Mouse (Mus musculus) neural tube, embryonic 11.5 days (tissue): ENCODE measurements around the gene 1810010D01Rik. TPM values are rescaled to one million over a fixed set of nuclear protein-coding genes. Genes with fewer than 3 reads are reported as not detected.

ENCODE experiments used
- ATAC-seq: fragments of 200-750 bp; cut with Nextera tagmentation; 2 replicates; pipeline ENCODE4 v1.8.0; 2017; ENCODE audit warnings: moderate number of reproducible peaks, mild to moderate bottlenecking, moderate TSS enrichment, moderate library complexity; ENCODE audit not compliant: insufficient read depth, low FRiP score, low TSS enrichment
- DNase-seq: peaks from one replicate; pipeline ENCODE4 v3.0.0-alpha.2; 2015; ENCODE audit warnings: low spot score
- H3K27ac ChIP-seq: fragments of 300-500 bp; sonication (generic); 2 replicates; pipeline ENCODE4 v1.5.1; 2014; ENCODE audit warnings: low read depth, mild to moderate bottlenecking, low read length
- H3K27me3 ChIP-seq: fragments of 300-500 bp; sonication (generic); 2 replicates; pipeline ENCODE4 v1.6.1; 2014; ENCODE audit warnings: mild to moderate bottlenecking, low read length, mixed read lengths; ENCODE audit not compliant: control insufficient read depth, insufficient read depth
- H3K36me3 ChIP-seq: fragments of 300-500 bp; sonication (generic); 2 replicates; pipeline ENCODE4 v1.6.1; 2014; ENCODE audit warnings: mild to moderate bottlenecking, low read length, moderate library complexity, mixed read lengths; ENCODE audit not compliant: control insufficient read depth, insufficient read depth
- H3K4me1 ChIP-seq: fragments of 300-500 bp; sonication (generic); 2 replicates; pipeline ENCODE4 v1.6.1; 2014; ENCODE audit warnings: low read length, mixed read lengths; ENCODE audit not compliant: control insufficient read depth, insufficient read depth
- H3K4me2 ChIP-seq: fragments of 300-500 bp; sonication (generic); 2 replicates; pipeline ENCODE4 v1.6.1; 2014; ENCODE audit warnings: low read depth, mild to moderate bottlenecking, moderate library complexity
- H3K4me3 ChIP-seq: fragments of 300-500 bp; sonication (generic); 2 replicates; pipeline ENCODE4 v1.5.1; 2014; ENCODE audit warnings: low read depth, low read length
- H3K9ac ChIP-seq: fragments of 300-500 bp; sonication (generic); 2 replicates; pipeline ENCODE4 v1.6.1; 2014; ENCODE audit warnings: mild to moderate bottlenecking, low read length
- H3K9me3 ChIP-seq: fragments of 300-500 bp; sonication (generic); 2 replicates; pipeline ENCODE4 v1.6.1; 2016; ENCODE audit warnings: low read length; ENCODE audit not compliant: control insufficient read depth
- WGBS: fragments of 180-500 bp; shearing (Covaris S2); extraction: QIAGEN DNeasy Blood & Tissue Kit; methylation state at CpG from one replicate; pipeline ENCODE4 v1.1.7; 2014; 5-methylcytosine and 5-hydroxymethylcytosine counted together
- polyA plus RNA-seq: library from polyadenylated mRNA; unstranded; fragments of >200 nt; fragmentation: Nextera tagmentation; extraction: Ambion mirVana; gene quantifications from 2 replicates; pipeline ENCODE4 v1.2.1, GENCODE M21; 2014

Gene 1810010D01Rik
- polyA plus RNA-seq = not detected in 2 replicates

DNA sequence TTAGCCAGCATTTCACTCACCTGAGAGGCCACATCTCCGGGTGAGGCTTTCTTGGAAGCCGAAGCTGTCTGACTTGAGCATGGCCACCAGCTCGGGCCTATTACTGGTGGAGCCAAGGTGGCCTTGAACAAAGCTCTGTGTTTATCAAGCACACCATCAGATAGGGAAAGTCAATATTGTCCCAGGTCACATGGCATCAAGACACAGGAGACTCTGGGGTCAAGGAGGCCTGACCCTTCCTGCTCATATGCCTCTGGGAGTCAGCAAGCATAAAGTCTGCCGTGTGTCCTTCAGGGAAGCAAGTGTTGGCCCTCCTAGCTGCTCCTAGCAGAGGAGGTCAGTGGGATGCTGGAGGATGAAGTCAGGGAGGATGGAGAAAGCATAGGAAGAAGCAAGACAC, at the start of gene 1810010D01Rik:
Gene 1810010D01Rik (minus strand): TSS at position 114 of the 400 bp plus-strand sequence.
- ATAC-seq = no peak
- H3K4me3 ChIP-seq = no peak within 1 kb of the TSS
- DNase-seq = peak; percentile 5
- H3K4me2 ChIP-seq = no peak within 1 kb of the TSS
- H3K9me3 ChIP-seq = no peaks in the 10 kb centered on the region
- H3K27ac ChIP-seq = peak within 1 kb of the TSS; percentile 98
- H3K4me1 ChIP-seq = peaks cover 37% of the 10 kb centered on the region
- no peaks in the 10 kb centered on the region for H3K36me3 ChIP-seq
- WGBS = 79% methylated on average over 4 of the region's 4 CpGs
- H3K27me3 ChIP-seq = no peaks in the 10 kb centered on the region
- peak within 1 kb of the TSS; percentile 69 for H3K9ac ChIP-seq

GRCm38 (mm10) chr7:145256092-145256491, 48.2 kb upstream of the 1810010D01Rik start:
- DNase-seq (no peak), ATAC-seq (no peak)
- H3K9me3 ChIP-seq = no peaks in the 10 kb centered on the region
- H3K36me3 ChIP-seq = no peaks in the 10 kb centered on the region; the same call in 1 of the 2 replicates
- no peak overlapping the region for H3K9ac ChIP-seq
- no peaks in the 10 kb centered on the region for H3K27me3 ChIP-seq
- H3K4me2 ChIP-seq = no peak overlapping the region
- H3K27ac ChIP-seq = no peak overlapping the region
- no peak overlapping the region for H3K4me3 ChIP-seq
- 88% methylated on average over 1 of the region's 1 CpGs for WGBS
- no peaks in the 10 kb centered on the region for H3K4me1 ChIP-seq

- Histone ChIP-seq H3K4me3 (no peak overlapping the region), H3K36me3 (no peaks in the 10 kb centered on the region; the same call in 1 of the 2 replicates), H3K9ac (no peak overlapping the region), H3K27ac (no peak overlapping the region), H3K4me2 (no peak overlapping the region), H3K4me1 (no peaks in the 10 kb centered on the region), H3K27me3 (no peaks in the 10 kb centered on the region), H3K9me3 (no peaks in the 10 kb centered on the region)
- no peak for DNase-seq
- WGBS = 57% methylated on average over 3 of the region's 3 CpGs
- ATAC-seq = no peak
Observed at GRCm38 (mm10) chr7:145253986-145254630, 46.2 kb upstream of the 1810010D01Rik start.

GRCm38 (mm10) chr7:145252715-145253476, 45.0 kb upstream of the 1810010D01Rik start:
- peak; percentile 75; the same call in 1 of the 2 replicates for ATAC-seq

GRCm38 (mm10) chr7:145250225-145250624, 42.3 kb upstream of the 1810010D01Rik start:
- Histone ChIP-seq H3K36me3 (no peaks in the 10 kb centered on the region), H3K9ac (no peak overlapping the region), H3K4me3 (no peak overlapping the region), H3K27me3 (no peaks in the 10 kb centered on the region), H3K4me2 (no peak overlapping the region), H3K4me1 (no peaks in the 10 kb centered on the region), H3K27ac (no peak overlapping the region), H3K9me3 (no peaks in the 10 kb centered on the region)
- DNase-seq (no peak), ATAC-seq (no peak)
- 81% methylated on average over 9 of the region's 9 CpGs for WGBS

More at GRCm38 (mm10) chr7:145252715-145253476, 45.0 kb upstream of the 1810010D01Rik start:
- 30% methylated on average over 8 of the region's 8 CpGs for WGBS
- peak; percentile 86 for DNase-seq
- Histone ChIP-seq H3K4me3 (no peak overlapping the region), H3K27ac (no peak overlapping the region), H3K4me2 (no peak overlapping the region), H3K36me3 (no peaks in the 10 kb centered on the region), H3K27me3 (no peaks in the 10 kb centered on the region), H3K9ac (no peak overlapping the region), H3K9me3 (no peaks in the 10 kb centered on the region), H3K4me1 (no peaks in the 10 kb centered on the region)

DNA sequence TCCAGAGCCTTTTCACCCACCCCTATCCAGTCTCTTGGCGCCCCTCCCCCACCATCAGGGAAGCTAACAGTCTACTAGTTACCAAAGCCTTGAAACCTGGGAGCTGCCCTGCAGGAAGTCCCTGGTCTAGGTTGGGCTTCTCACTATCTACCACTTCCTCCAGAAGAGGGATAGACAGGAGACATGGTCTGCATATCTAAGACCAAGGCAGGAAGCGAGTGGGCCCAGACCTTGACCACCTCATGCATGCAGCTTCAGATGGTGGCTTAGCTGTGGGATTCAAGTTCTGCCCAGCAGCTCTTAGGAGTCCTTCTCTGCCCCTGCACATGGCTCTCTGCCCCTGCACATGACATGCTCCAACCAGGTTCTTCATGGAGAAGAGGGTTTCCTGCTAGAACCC, 41.0 kb upstream of the 1810010D01Rik start:
- 94% methylated on average over 2 of the region's 2 CpGs for WGBS
- Histone ChIP-seq H3K4me2 (no peak overlapping the region), H3K27me3 (no peaks in the 10 kb centered on the region), H3K9me3 (no peaks in the 10 kb centered on the region), H3K4me3 (no peak overlapping the region), H3K9ac (no peak overlapping the region), H3K27ac (no peak overlapping the region), H3K4me1 (no peaks in the 10 kb centered on the region), H3K36me3 (no peaks in the 10 kb centered on the region)
- DNase-seq (no peak), ATAC-seq (no peak)

DNA sequence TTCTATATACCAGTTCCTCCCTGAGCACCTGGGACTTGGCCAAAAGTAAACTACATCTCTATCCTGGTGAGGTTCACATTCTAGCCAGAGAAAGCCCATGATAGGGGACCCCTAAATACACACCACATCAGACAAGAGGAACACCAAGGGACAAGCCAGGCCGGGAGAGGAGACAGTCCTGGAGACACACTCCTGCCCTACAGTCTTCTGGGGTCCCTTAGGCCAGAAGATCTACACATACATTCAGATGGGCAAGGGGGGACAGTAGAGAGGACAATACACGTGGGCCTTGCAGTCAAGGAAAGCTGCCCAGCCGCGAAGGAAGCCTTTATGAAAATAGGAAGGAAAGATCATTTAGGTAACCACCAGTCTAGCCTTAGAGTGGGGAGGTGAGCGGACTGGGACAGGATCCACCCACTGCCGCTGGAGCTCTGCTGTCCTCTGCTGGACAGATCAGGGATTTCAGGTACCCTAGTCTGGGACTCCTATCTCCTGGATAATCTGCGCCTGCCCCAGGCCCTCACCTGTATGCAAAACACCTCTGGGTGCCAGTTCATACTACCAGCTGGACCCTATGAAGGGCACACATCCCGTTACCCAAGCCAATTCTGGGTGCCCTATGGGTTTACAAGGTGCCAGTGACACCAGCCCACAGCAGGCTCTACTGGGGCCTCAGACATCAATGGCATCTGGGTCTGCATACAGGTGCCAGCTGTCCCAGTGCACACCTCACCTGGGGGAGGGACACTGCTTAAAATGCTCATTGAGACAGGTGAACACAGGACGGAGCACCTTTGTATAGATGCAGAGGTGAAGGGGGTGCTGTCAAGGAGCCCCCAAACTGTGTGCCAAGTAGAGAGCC, 35.2 kb upstream of the 1810010D01Rik start:
- Histone ChIP-seq H3K27me3 (no peaks in the 10 kb centered on the region), H3K36me3 (no peaks in the 10 kb centered on the region), H3K4me2 (no peak overlapping the region), H3K4me1 (peaks cover 3% of the 10 kb centered on the region; the same call in 1 of the 2 replicates), H3K9me3 (no peaks in the 10 kb centered on the region), H3K27ac (no peak overlapping the region), H3K9ac (no peak overlapping the region), H3K4me3 (no peak overlapping the region)
- peak; percentile 81; the same call in 1 of the 2 replicates for ATAC-seq
- 24% methylated on average over 9 of the region's 9 CpGs for WGBS
- DNase-seq = peak; percentile 82

- Histone ChIP-seq H3K27ac (no peak overlapping the region), H3K9me3 (no peaks in the 10 kb centered on the region), H3K9ac (no peak overlapping the region), H3K4me3 (no peak overlapping the region), H3K4me2 (no peak overlapping the region), H3K4me1 (peaks cover 3% of the 10 kb centered on the region; the same call in 1 of the 2 replicates), H3K27me3 (no peaks in the 10 kb centered on the region), H3K36me3 (no peaks in the 10 kb centered on the region)
- WGBS = 85% methylated on average over 9 of the region's 9 CpGs
- ATAC-seq (no peak), DNase-seq (no peak)
Observed at GRCm38 (mm10) chr7:145242028-145242427, 34.1 kb upstream of the 1810010D01Rik start.
